ENCODE assay signal across 8 mouse cellular contexts in genomic region chr9:100582883-100583575, GRCm38 (mm10). TPM values are rescaled to one million over a fixed set of nuclear protein-coding genes. Genes with fewer than 3 reads are reported as not detected.
A peak's percentile ranks its signal among the peaks of the same experiment; 100 is the strongest.
DNase-seq lines count a peak whose midpoint lies in the region; ATAC-seq and TF ChIP-seq lines count a peak whose summit lies in the region.
"Had no signal": no experiment of that assay in that cellular context is flagged by ENCODE, and none has a peak within 500 bp of the region (broad histone marks: within the 10 kb centered on the region; RNA-seq: fewer than 3 reads in every experiment).

No protein-coding gene starts in this region.

- WGBS in hindbrain, embryonic 13.5 days = 64% methylated on average over 13 of the region's 13 CpGs
- 73% methylated on average over 13 of the region's 13 CpGs for WGBS in hindbrain, embryonic 10.5 days
- 83% methylated on average over 13 of the region's 13 CpGs for WGBS in thymus, adult 2 months

- H3K36me3 ChIP-seq in hindbrain, embryonic 13.5 days = no peaks in the 10 kb centered on the region
- no peaks in the 10 kb centered on the region for H3K36me3 ChIP-seq in hindbrain, embryonic 10.5 days
- no peaks in the 10 kb centered on the region for H3K36me3 ChIP-seq in thymus, adult 2 months (ENCODE audit: control insufficient read depth, insufficient read depth, low read length)

- H3K9ac ChIP-seq in hindbrain, embryonic 13.5 days = no peak overlapping the region

- TF ChIP-seq POLR2A in thymus, adult 2 months (IDR thresholded peaks at IDR 0.05; ENCODE audit: control insufficient read depth, extremely low read depth, insufficient read depth, low read length, poor library complexity) = no peak

- no peaks in the 10 kb centered on the region for H3K9me3 ChIP-seq in hindbrain, embryonic 13.5 days
- H3K9me3 ChIP-seq in hindbrain, embryonic 10.5 days = no peaks in the 10 kb centered on the region

- DNase-seq in hindbrain, embryonic 10.5 days (ENCODE audit: low spot score) = no peak
- peak; percentile 64 for DNase-seq in adrenal gland, postnatal 14 days
- DNase-seq in kidney, adult 8-10 months = peak; percentile 43 to 86
- DNase-seq in thymus, adult 2 months = no peak
- no peak for DNase-seq in thymus, postnatal 36 days
- DNase-seq: right cerebral cortex, adult 18-20 months had no signal

- no peaks in the 10 kb centered on the region for H3K27me3 ChIP-seq in hindbrain, embryonic 13.5 days
- no peaks in the 10 kb centered on the region for H3K27me3 ChIP-seq in hindbrain, embryonic 10.5 days (ENCODE audit: insufficient read depth, poor library complexity, severe bottlenecking)
- no peaks in the 10 kb centered on the region for H3K27me3 ChIP-seq in thymus, adult 2 months (ENCODE audit: control insufficient read depth, insufficient read depth, low read length)

- no peak overlapping the region for H3K4me2 ChIP-seq in hindbrain, embryonic 13.5 days

- TF ChIP-seq CTCF in thymus, adult 2 months (IDR thresholded peaks at IDR 0.05; ENCODE audit: borderline replicate concordance, control insufficient read depth, extremely low read depth, insufficient read depth, low read length, poor library complexity) = no peak

- peak overlapping the region; percentile 35 for H3K27ac ChIP-seq in hindbrain, embryonic 13.5 days
- no peak overlapping the region for H3K27ac ChIP-seq in hindbrain, embryonic 10.5 days
- H3K27ac ChIP-seq in thymus, adult 2 months (ENCODE audit: control insufficient read depth, insufficient read depth, low read length) = no peak overlapping the region

- H3K4me1 ChIP-seq in hindbrain, embryonic 13.5 days (replicated peaks) = peaks cover 19% of the 10 kb centered on the region
- peaks cover 37% of the 10 kb centered on the region for H3K4me1 ChIP-seq in hindbrain, embryonic 10.5 days (replicated peaks)
- H3K4me1 ChIP-seq in thymus, adult 2 months (replicated peaks; ENCODE audit: control insufficient read depth, insufficient read depth, low read length) = 0 out of 2 replicates have a peak, but pooled peaks cover 2% of the 10 kb centered on the region

- H3K4me3 ChIP-seq in hindbrain, embryonic 13.5 days = no peak overlapping the region
- H3K4me3 ChIP-seq in hindbrain, embryonic 10.5 days = no peak overlapping the region
- no peak overlapping the region for H3K4me3 ChIP-seq in thymus, adult 2 months (ENCODE audit: control insufficient read depth, insufficient read depth, low read length)

- ATAC-seq in hindbrain, embryonic 13.5 days (ENCODE audit: low FRiP score) = no peak
- ATAC-seq in megakaryocyte-erythroid progenitor cell, adult 5-6 weeks (replicated peaks; ENCODE audit: low FRiP score, low TSS enrichment, poor library complexity, severe bottlenecking) = peak; percentile 34; the same call in 1 of the 2 replicates

RNA-seq across cellular contexts. Expression of gene Slc35g2, which starts 12.1 kb away (rescaled TPM):
- polyA plus RNA-seq in hindbrain, embryonic 13.5 days (2015; fragmentation: Nextera tagmentation; extraction: Ambion mirVana) = 15.4 and 16.6 TPM in 2 replicates
- 5.2 and 7.4 TPM in 2 replicates for polyA plus RNA-seq in hindbrain, embryonic 10.5 days (2016; fragmentation: Nextera tagmentation; extraction: Ambion mirVana)
- 8.3 and 8.4 TPM in 2 replicates for total RNA-seq in adrenal gland, postnatal 14 days (2021)
- not detected in 2 replicates for total RNA-seq in megakaryocyte-erythroid progenitor cell, adult 5-6 weeks (2014; fragmentation: Nextera tagmentation)
- total RNA-seq in megakaryocyte-erythroid progenitor cell, adult 5-6 weeks (2017) = not detected in 2 replicates
- polyA plus RNA-seq in thymus, adult 2 months (2012; rRNA removed) = 0.15 and 0.38 TPM in 2 replicates

RNA-seq across cellular contexts. Expression of gene Stag1, which starts 14.6 kb away (rescaled TPM):
- 42.8 and 44.7 TPM in 2 replicates for polyA plus RNA-seq in hindbrain, embryonic 13.5 days (2015; fragmentation: Nextera tagmentation; extraction: Ambion mirVana)
- 40.6 and 58.0 TPM in 2 replicates for polyA plus RNA-seq in hindbrain, embryonic 10.5 days (2016; fragmentation: Nextera tagmentation; extraction: Ambion mirVana)
- 42.5 and 43.1 TPM in 2 replicates for total RNA-seq in adrenal gland, postnatal 14 days (2021)
- total RNA-seq in megakaryocyte-erythroid progenitor cell, adult 5-6 weeks (2014; fragmentation: Nextera tagmentation) = 67.5 and 68.5 TPM in 2 replicates
- 88.8 and 97.6 TPM in 2 replicates for total RNA-seq in megakaryocyte-erythroid progenitor cell, adult 5-6 weeks (2017)
- 7.9 and 10.2 TPM in 2 replicates for polyA plus RNA-seq in thymus, adult 2 months (2012; rRNA removed)

RNA-seq across cellular contexts. Expression of gene Nck1, which starts 37.1 kb away (rescaled TPM):
- polyA plus RNA-seq in hindbrain, embryonic 13.5 days (2015; fragmentation: Nextera tagmentation; extraction: Ambion mirVana) = 64.3 and 66.5 TPM in 2 replicates
- 56.0 and 62.1 TPM in 2 replicates for polyA plus RNA-seq in hindbrain, embryonic 10.5 days (2016; fragmentation: Nextera tagmentation; extraction: Ambion mirVana)
- total RNA-seq in adrenal gland, postnatal 14 days (2021) = 51.4 and 55.7 TPM in 2 replicates
- 17.5 and 19.5 TPM in 2 replicates for total RNA-seq in megakaryocyte-erythroid progenitor cell, adult 5-6 weeks (2014; fragmentation: Nextera tagmentation)
- 37.0 and 54.1 TPM in 2 replicates for total RNA-seq in megakaryocyte-erythroid progenitor cell, adult 5-6 weeks (2017)
- 4.4 and 7.0 TPM in 2 replicates for polyA plus RNA-seq in thymus, adult 2 months (2012; rRNA removed)

Comparison
In these comparisons a context has a peak if more than half of its experiments do, and no peak if none do; other contexts are left out.
1. DNase-seq: peak in adrenal gland, postnatal 14 days (single experiment) and kidney, adult 8-10 months (2 of 2); none in hindbrain, embryonic 10.5 days (single experiment), thymus, adult 2 months (single experiment) and thymus, postnatal 36 days (0 of 2).